Mouse (Mus musculus): Measurements from ENCODE around the gene Psmd2. TPM values are rescaled to one million over a fixed set of nuclear protein-coding genes. Genes with fewer than 3 reads are reported as not detected.
"Not testable (repeated sequence)": the region's sequence is repeated elsewhere in the genome, so short reads cannot be mapped to it uniquely, and the experiment has no call there.

Psmd2 gene
- total RNA-seq, 2 experiments from 2014 or later: 208 to 213 TPM

GRCm38 (mm10) chr16:20623211-20623610, 28.2 kb upstream of the Psmd2 start:
- TF ChIP-seq CTCF (conservative IDR thresholded peaks at IDR 0.05): no peak
- no peak for DNase-seq (ENCODE audit: low spot score in 2 of 2)
- Histone ChIP-seq H3K4me3 (no peak overlapping the region), H3K27ac (no peak overlapping the region)

GRCm38 (mm10) chr16:20628871-20629391, 22.5 kb upstream of the Psmd2 start:
- Histone ChIP-seq H3K4me3 (peak overlapping the region; percentile 71), H3K27ac (no peak overlapping the region)
- peak; percentile 41 to 61 for DNase-seq (ENCODE audit: low spot score in 2 of 2)
- TF ChIP-seq CTCF (conservative IDR thresholded peaks at IDR 0.05): no peak

DNA sequence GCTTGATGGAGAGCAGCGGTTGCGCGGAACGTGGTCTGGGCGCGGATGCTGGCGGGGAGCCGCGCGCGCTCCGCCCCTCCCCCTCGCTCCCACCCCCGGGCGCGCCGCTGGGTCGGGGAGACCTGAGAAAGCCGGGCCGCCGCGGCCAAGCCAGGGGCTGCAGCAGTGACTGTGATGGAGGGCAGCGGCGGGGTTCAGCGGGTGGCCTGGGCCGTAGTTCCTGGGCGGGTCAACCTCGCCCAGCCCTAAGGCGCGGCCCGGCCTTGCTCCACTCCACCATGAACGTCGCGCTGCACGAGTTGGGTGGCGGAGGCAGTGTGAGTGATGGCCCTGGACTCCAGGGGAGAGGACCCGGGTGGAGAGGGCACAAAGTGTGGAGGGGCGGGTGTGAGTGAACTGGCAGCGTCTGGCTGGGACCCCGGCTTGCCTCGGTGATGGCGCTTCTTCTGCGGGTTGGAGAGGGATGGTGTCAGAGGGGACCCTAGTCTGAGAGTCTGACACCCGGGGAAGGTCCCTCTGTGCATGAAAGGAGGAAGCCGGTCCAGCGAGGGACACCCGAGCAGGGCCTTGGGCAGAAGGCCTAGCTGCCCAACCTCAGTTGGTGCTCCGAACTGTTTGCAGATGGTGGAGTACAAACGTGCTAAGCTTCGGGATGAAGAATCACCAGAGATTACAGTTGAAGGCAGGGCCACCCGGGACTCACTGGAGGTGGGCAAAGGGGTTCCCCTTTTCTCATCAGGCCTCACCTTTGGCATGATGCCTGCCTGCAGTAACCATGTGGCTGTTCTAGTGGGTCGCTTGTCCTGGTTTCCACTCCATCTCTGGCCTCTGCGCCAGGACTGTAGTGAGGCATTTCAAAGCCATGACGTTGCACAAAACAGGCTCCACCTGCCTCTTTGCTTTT, 21.5 kb upstream of the Psmd2 start, which contains the start of gene Ece2:
Ece2 (plus strand) TSS at position 98 of the 904 bp plus-strand sequence.
- peak in 1 of 2 experiments; percentile 51 for DNase-seq (ENCODE audit: low spot score in 2 of 2)
- no peak for TF ChIP-seq CTCF (conservative IDR thresholded peaks at IDR 0.05)
- H3K4me3 ChIP-seq: peak within 1 kb of the TSS; percentile 71
- H3K27ac ChIP-seq: peak within 1 kb of the TSS; percentile 88

DNA sequence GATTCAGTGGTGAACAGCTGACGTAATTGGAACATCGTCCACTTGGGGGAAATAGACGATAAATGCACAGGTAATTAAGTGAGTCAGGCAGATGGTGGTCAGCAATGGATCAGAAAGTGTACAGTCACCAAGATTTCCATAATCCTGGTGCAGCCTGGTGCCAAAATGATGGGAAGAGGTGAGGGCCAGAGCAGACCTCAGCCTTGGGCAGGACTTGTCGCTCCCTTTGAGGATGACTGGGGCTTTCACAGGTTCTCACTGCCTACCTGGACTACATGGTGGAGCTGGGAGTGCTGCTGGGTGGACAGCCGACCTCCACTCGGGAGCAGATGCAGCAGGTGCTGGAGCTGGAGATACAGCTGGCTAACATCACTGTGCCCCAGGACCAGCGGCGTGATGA, 14.0 kb upstream of the Psmd2 start:
- DNase-seq (ENCODE audit: low spot score in 2 of 2): no peak

GRCm38 (mm10) chr16:20638367-20638766, 13.1 kb upstream of the Psmd2 start:
- Histone ChIP-seq H3K27ac (peak overlapping the region; percentile 67), H3K4me3 (peak overlapping the region; percentile 35; the same call in 1 of the 2 replicates)
- DNase-seq (ENCODE audit: low spot score in 2 of 2): peak; percentile 66 to 78
- no peak for TF ChIP-seq CTCF (conservative IDR thresholded peaks at IDR 0.05)

More for the DNA sequence above, 14.0 kb upstream of the Psmd2 start:
- no peak for TF ChIP-seq CTCF (conservative IDR thresholded peaks at IDR 0.05)
- Histone ChIP-seq H3K27ac (peak overlapping the region; percentile 67), H3K4me3 (no peak overlapping the region)

GRCm38 (mm10) chr16:20642161-20642560, 9.3 kb upstream of the Psmd2 start:
- H3K27ac ChIP-seq: no peak overlapping the region
- H3K4me3 ChIP-seq: no peak overlapping the region
- DNase-seq (ENCODE audit: low spot score in 2 of 2): peak; percentile 72 to 83
- TF ChIP-seq CTCF (conservative IDR thresholded peaks at IDR 0.05): peak; percentile 91

DNA sequence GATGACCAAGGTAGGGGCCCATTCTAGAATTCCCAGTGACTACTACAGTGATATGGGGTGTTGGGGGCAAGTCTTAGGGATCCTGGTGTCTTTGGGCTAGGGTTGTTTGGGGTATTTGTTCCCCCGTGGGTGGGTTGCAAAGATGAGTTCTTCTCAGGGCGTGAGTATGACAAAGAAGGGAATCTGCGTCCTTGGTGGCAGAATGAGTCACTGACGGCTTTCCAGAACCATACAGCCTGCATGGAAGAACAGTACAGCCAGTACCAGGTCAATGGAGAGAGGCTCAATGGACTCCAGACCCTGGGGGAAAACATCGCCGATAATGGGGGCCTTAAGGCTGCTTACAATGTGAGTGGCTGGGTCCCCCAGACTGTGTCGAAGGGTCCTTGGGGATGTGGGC, 7.5 kb upstream of the Psmd2 start:
- no peak for TF ChIP-seq CTCF (conservative IDR thresholded peaks at IDR 0.05)
- DNase-seq (ENCODE audit: low spot score in 2 of 2): no peak
- Histone ChIP-seq H3K27ac (no peak overlapping the region), H3K4me3 (no peak overlapping the region)

GRCm38 (mm10) chr16:20651947-20652310, 477 bp downstream of the Psmd2 start:
- Histone ChIP-seq H3K27ac (peak overlapping the region; percentile 92), H3K4me3 (peak overlapping the region; percentile 73)
- DNase-seq (ENCODE audit: low spot score in 2 of 2): no peak
- TF ChIP-seq CTCF (conservative IDR thresholded peaks at IDR 0.05): no peak

DNA sequence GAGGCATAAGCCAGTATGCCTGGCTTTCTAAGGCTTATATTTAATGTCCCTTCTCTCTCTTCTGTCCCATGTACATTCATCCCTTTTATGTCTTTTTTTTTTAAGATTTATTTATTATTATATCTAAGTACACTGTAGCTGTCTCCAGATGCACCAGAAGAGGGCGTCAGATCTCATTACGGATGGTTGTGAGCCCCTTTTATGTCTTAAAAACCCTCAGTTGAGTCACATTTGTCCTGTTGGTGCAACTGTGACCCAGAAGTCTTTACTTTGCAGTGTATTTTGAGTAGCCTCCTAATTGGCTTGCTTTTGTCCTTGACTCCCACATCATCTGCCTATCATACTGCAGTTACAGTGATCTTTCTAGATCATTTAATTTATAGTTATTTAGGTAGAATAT, 1.9 kb downstream of the Psmd2 start:
- no peak for DNase-seq (ENCODE audit: low spot score in 2 of 2)
- Histone ChIP-seq H3K4me3 (peak overlapping the region; percentile 73; the same call in 1 of the 2 replicates), H3K27ac (no peak overlapping the region)
- peak; percentile 63 for TF ChIP-seq CTCF (conservative IDR thresholded peaks at IDR 0.05)

- DNase-seq (ENCODE audit: low spot score in 2 of 2): no peak
- no peak for TF ChIP-seq CTCF (conservative IDR thresholded peaks at IDR 0.05)
- no peak overlapping the region for H3K27ac ChIP-seq
Measured at GRCm38 (mm10) chr16:20657661-20658060, 6.2 kb downstream of the Psmd2 start.

GRCm38 (mm10) chr16:20668013-20668412, 16.6 kb downstream of the Psmd2 start, which contains the start of gene Eif4g1:
TSS of gene Eif4g1 (plus strand) at chr16:20668313.
- DNase-seq (ENCODE audit: low spot score in 2 of 2); H3K4me3 ChIP-seq; H3K27ac ChIP-seq: not testable (repeated sequence)

More at GRCm38 (mm10) chr16:20657661-20658060, 6.2 kb downstream of the Psmd2 start:
- no peak overlapping the region for H3K4me3 ChIP-seq

- Histone ChIP-seq H3K4me3 (no peak overlapping the region), H3K27ac (no peak overlapping the region)
- no peak for TF ChIP-seq CTCF (conservative IDR thresholded peaks at IDR 0.05)
- DNase-seq (ENCODE audit: low spot score in 2 of 2): no peak
Measured at GRCm38 (mm10) chr16:20670291-20670690, 18.8 kb downstream of the Psmd2 start.

DNA sequence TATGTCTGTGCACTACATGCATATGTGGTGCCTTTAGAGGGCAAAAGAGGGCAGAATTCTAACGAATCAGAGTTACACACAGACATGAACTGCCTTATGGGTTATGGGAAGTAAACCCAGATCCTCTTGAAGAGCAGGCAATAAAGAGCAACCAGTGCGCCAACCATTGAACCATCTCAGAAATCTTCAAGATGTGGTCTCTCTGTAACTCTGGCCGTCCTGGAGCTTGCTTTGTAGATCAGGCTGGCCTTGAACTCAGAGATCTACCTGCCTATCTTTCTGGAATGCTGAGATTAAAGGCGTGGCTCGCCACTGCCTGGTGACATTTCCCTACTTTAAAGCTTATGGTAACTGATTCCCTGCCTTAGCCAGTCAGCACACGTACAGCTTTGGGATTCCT, 20.4 kb downstream of the Psmd2 start:
- no peak for DNase-seq (ENCODE audit: low spot score in 2 of 2)
- no peak for TF ChIP-seq CTCF (conservative IDR thresholded peaks at IDR 0.05)
- peak overlapping the region; percentile 86; the same call in 1 of the 2 replicates for H3K27ac ChIP-seq
- H3K4me3 ChIP-seq: peak overlapping the region; percentile 84

Measured in layer of hippocampus, adult 2 months (tissue).